Mouse (Mus musculus): Measurements from ENCODE around the gene Clip4.

Clip4 gene

GRCm38 (mm10) chr17:71791622-71792021 is 23.3 kb downstream of the Clip4 start:
- DNase-seq (ENCODE audit: low spot score in 2 of 2), result no peak

GRCm38 (mm10) chr17:71795521-71796205 is 27.4 kb downstream of the Clip4 start:
- peak; percentile 33 to 44 for DNase-seq (ENCODE audit: low spot score in 2 of 2)

- no peak for DNase-seq (ENCODE audit: low spot score in 2 of 2)
These were observed 35.2 kb downstream of the Clip4 start for GRCm38 (mm10) chr17:71803456-71803855.

- no peak for DNase-seq (ENCODE audit: low spot score in 2 of 2)
These were observed 35.6 kb downstream of the Clip4 start for GRCm38 (mm10) chr17:71803876-71804275.

- peak; percentile 8 to 22 for DNase-seq (ENCODE audit: low spot score in 2 of 2)
These were observed 42.8 kb downstream of the Clip4 start for GRCm38 (mm10) chr17:71811070-71811469.

GRCm38 (mm10) chr17:71816136-71816864 is 48.0 kb downstream of the Clip4 start:
- DNase-seq (ENCODE audit: low spot score in 2 of 2), result no peak

GRCm38 (mm10) chr17:71823622-71824306 is 55.5 kb downstream of the Clip4 start:
- DNase-seq (ENCODE audit: low spot score in 2 of 2), result no peak

- no peak for DNase-seq (ENCODE audit: low spot score in 2 of 2)
These were observed 58.3 kb downstream of the Clip4 start for GRCm38 (mm10) chr17:71826603-71827002.

GRCm38 (mm10) chr17:71827627-71828026 is 59.4 kb downstream of the Clip4 start:
- no peak for DNase-seq (ENCODE audit: low spot score in 2 of 2)

- no peak for DNase-seq (ENCODE audit: low spot score in 2 of 2)
These were observed 60.6 kb downstream of the Clip4 start for GRCm38 (mm10) chr17:71828647-71829414.

GRCm38 (mm10) chr17:71831960-71832359 is 63.7 kb downstream of the Clip4 start:
- DNase-seq (ENCODE audit: low spot score in 2 of 2), result no peak

- no peak for DNase-seq (ENCODE audit: low spot score in 2 of 2)
These were observed 93.9 kb downstream of the Clip4 start for GRCm38 (mm10) chr17:71862184-71862583.

GRCm38 (mm10) chr17:71862895-71863294 is 94.6 kb downstream of the Clip4 start:
- DNase-seq (ENCODE audit: low spot score in 2 of 2), result no peak

- no peak for DNase-seq (ENCODE audit: low spot score in 2 of 2)
These were observed 95.8 kb downstream of the Clip4 start for GRCm38 (mm10) chr17:71864039-71864438.

- DNase-seq (ENCODE audit: low spot score in 2 of 2), result no peak
These were observed 97.2 kb downstream of the Clip4 start for GRCm38 (mm10) chr17:71865437-71865836.

GRCm38 (mm10) chr17:71867892-71868291 is 99.6 kb downstream of the Clip4 start:
- DNase-seq (ENCODE audit: low spot score in 2 of 2), result no peak

- no peak for DNase-seq (ENCODE audit: low spot score in 2 of 2)
These were observed 100.6 kb downstream of the Clip4 start for GRCm38 (mm10) chr17:71868828-71869227.

GRCm38 (mm10) chr17:71869372-71870231 is 101.3 kb downstream of the Clip4 start:
- no peak for DNase-seq (ENCODE audit: low spot score in 2 of 2)

GRCm38 (mm10) chr17:71870232-71870621 is 102.0 kb downstream of the Clip4 start:
- no peak for DNase-seq (ENCODE audit: low spot score in 2 of 2)

GRCm38 (mm10) chr17:71870641-71871040 is 102.4 kb downstream of the Clip4 start:
- DNase-seq (ENCODE audit: low spot score in 2 of 2), result no peak

- DNase-seq (ENCODE audit: low spot score in 2 of 2), result no peak
These were observed 103.7 kb downstream of the Clip4 start for GRCm38 (mm10) chr17:71871981-71872380.
